Mouse (Mus musculus): ENCODE data around the gene Dip2c.

The Dip2c gene

DNA sequence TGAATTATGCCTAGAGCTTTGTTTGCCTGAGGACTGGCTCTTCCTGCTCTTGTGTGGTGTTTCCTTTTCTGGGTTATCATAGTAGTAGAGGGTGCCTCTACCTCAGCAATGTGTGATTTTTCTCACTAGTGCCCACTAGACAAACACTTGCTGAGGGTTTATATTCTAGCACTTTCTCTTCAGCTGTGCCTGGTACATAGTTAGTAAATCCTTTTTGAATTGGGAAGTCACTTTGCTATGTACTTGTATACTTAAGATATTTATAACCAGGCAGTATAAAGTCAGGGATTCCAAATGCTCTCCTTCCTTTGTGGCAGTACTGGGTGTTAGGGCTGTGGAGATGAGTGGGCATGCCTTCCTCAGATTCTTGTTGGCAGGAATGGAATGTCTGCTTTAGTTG lies 56.9 kb downstream of the Dip2c start:
- DNase-seq = no peak

DNA sequence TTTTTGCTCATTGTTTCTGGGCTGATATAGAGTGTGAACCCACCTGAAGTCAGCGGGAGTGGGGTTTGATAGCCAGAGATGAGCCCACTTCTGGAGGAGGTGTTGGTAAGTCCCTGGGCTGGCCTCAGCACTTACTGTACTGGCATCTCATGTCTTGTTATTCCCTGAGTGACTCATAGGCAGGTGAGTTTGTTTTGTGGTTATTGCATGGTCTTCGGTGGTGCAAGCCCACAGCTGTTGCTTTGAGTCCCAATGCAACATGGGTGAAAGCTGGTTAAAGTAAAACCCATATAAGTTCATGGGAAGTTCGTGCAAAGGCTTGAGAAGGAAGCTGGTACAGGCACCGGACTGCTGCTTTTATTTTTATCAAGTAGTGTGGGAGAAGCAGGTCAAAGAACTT lies 64.0 kb downstream of the Dip2c start:
- DNase-seq = no peak

DNA sequence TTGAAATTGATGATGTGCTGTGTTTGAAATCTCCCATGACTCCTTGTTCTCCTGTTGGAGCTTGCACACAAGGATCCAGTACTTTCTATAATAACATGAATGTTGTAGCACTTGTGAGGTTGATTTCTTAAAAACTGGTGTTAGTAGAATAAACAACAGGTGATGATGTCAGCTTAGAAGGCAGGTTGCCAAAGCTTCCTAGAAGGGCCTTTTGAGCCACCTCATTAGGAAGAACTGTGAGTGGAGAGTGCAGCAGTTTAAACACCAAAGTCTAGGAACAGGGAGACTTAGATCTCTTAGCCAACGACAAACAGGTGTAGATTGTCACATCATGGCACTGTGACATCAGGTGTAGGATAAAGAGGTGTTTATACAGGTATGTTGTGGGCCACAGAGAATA lies 66.4 kb downstream of the Dip2c start:
- DNase-seq = peak; percentile 31

DNA sequence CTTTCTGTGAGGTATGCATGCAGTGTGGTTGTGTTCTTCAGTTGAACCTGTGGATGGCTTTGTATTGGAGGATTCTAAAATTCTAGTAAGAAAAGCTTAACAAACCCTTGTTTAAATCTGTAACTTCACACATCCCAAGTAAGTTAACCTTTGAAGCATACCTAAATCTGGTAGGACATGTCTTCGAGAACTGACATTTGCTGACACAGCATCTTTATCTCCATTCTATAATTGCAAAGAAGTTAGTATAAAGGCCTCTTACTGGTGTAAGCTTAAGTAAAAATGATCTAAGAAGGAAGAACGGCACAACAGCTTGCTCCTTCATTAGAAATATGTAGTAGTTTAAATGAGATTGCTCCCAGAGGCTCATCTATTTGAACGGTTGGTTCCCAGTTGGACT lies 71.1 kb downstream of the Dip2c start:
- no peak for DNase-seq

DNA sequence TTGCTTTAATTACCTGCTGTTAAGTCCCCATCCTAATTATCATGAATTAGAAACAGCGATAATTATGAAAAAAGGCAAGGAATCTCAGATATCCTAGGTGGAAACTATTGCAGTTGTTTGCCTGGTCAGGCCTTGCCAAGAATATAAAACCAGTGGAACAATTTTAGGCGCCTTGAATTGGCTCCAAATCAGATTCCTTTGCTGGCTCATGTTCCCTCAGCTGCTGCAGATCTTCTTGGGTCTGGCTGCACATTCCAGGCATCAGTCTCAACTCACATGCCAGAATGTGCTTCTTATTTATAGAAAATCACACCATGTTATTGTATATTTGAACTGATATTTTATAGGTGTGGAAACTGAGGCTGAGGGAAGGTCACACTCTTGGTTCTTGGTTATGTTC lies 74.3 kb downstream of the Dip2c start:
- DNase-seq = peak; percentile 43

DNA sequence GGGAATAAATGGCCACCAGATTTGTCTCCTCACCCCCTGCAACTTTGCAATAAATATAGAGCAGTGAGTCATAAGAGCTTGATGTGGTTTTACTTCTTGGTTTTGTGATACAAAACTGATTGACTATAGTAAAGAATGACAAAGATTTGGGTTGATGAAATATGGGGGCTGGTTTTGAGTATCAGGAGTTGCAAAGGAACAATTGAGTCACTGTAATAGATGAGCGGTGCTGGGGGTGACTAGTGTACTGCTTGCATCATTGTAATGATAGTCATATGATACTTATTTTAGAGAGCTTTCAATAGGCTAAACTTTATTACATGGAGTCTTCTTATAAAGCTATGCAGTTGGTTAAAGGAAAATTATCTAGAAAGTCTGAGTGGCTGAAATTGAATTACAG lies 77.6 kb downstream of the Dip2c start:
- no peak for DNase-seq

DNA sequence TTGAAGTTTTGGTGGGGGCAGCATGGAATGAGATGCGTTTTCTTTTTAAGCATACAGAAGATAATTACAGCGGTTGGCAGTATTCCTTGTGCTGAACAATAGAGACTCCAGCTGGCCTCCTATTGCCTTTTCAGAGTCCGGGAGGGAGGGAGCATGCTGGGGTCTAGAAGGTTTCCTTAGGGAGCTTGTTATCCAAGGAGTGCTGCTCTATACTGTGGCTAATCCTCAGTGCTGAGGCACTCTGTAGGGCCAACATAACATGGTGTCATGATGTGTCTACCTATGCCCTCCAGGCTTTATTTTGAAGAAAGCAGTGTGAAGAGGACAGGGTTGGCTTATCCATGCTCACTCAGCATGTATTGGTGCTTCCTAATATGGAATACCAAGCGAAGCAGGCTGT lies 79.0 kb downstream of the Dip2c start:
- DNase-seq = no peak

DNA sequence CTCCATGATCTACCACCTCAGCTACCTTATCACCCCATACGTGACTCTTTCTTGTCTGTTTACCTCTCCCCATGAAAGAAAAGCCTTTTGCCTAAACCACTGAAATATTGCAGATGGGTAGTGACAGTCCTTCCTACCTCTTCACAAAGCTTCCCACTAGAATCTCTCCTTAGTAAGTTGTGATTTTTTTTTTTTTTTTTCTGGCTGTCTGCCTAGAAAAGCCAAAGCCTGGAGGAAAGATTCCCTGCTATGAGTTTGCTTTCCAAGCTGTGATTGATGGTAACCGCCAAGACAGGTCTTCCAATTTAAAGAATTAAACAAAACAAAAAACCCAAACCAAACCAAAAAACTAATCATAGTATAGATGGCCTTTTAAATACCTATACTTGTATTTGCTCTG lies 85.1 kb downstream of the Dip2c start:
- no peak for DNase-seq

DNA sequence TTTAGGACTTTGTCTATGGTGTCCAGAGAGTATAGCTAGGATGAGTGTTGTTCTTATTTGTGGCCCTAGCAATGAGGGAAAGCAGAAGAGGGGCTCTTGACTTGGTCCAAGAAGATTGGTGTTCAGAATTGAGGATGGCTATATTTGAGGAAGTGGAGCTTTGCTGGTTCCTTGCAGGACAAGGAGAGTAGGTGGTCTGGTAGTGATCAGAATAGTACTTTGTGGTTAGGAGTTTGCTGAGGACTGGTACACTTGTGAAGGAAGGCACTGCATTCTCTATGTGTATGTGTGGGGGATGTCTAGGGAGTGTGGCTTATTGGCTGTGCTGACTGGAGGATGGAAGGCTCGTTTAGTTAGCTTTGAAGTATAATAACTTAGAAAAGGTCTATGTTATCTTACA lies 95.1 kb downstream of the Dip2c start:
- DNase-seq = no peak

DNA sequence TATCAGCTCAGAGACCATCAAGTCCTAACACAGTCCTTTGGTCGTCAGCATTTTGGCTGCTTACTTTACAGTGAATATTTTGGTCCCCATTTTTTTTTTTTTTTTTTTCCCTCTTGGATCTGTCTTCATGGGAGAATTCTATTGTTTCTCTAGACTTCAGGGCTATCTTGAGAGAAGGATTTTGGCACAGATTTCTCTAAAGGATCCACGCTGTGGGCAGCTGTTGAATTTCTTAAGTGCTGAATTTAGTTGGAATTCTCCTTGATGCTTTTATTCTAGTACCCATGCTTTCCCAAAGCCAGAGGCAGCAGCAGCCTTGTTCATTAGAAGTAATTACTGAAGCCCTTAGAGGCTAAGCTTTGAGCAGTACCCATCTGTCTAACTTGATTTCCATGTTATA lies 100.8 kb downstream of the Dip2c start:
- no peak for DNase-seq

DNA sequence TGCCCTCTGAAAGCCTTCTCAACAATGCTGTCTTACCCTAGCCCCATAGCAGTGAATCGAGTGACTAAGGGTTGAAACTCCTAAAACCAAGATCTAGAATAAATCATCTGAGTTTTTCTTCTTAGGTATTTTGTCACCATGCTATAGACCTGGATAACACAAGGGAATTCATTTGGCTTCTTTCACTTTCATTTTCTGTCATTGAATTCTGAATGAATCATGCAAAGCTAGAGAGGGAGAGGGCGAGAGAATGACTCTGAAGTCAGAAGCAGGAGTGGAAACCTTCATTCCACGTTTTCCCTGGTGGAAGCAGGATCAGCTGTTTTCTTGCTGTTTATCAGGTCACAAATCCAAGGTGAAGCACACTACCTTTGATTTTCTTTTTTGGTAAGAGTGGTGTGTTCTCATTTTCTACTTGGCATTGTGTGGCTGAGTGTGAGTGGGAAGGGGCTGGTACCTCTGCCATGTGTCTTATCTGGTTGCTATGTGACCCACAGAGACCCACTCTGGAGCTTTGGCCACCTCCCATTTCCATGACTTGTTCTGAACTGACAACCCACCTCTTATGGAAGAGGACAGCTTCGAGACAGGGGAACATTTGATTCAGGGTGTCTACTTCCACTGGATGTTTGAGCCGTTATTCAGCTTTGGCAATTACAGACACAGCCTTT lies 104.5 kb downstream of the Dip2c start:
- no peak for DNase-seq

DNA sequence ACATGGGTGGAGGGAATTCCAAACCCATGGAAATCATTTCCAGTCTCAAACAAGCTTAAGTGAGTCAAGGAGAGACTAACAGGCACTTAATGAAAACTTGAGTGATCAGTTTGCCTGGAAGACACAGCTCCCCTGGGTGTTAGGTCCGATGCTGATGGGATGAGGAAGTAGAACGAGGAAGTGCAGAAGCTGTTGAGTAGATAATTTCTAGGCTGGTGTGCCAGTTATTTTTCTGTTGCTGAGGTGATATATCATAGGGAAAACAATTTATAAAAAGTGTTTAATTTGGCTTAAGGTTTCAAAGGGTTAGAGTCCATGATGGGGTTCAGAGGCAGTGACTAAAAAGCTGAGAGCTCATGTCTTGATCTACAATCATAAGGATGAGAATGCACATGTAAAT lies 111.7 kb downstream of the Dip2c start:
- DNase-seq = no peak

DNA sequence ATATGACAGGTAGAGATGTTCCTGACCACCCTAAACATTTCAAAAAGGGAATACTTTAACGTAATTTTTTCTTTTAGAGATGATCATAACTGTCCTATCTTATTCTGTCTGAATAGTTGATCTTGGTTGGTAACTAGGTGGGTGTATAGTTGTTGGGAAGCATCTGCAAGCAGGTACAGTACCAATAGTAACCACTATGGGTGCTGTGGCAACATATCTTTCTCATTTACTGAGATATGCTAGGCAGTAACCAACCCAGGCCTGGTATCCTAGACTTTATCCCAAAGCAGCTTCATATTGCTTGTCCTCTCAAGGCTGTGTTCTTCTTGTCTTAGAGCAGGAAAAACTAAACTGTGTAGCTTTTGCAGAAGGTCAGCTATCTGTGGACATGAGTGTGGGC lies 113.0 kb downstream of the Dip2c start:
- DNase-seq = no peak

DNA sequence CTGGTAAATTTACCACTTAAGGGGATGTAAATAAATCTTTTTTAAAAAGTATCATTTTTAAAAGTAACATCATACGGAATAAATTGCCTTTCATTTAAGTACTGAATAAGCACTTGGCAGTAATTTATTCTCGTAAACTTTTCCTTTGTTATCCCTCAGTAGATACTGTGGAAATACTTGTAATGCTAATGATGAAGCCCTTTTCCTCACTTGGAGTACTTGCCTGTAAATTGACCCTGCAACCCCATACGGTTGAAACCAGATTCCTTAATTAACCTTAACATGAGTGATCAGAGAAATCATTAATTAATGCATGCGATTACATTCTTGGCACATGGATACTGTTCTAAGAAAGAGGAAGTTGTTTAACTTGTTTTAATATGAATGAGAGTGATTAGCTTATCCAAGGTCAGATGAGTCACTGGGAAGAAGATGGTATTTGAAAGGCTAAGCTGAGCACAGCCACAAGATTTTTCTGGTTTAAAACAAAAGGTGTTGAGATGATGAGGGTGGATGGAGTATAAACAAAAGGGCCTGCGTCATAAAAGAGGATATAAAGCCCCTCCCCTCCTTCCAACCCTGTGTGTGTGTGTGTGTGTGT lies 114.0 kb downstream of the Dip2c start:
- no peak for DNase-seq

DNA sequence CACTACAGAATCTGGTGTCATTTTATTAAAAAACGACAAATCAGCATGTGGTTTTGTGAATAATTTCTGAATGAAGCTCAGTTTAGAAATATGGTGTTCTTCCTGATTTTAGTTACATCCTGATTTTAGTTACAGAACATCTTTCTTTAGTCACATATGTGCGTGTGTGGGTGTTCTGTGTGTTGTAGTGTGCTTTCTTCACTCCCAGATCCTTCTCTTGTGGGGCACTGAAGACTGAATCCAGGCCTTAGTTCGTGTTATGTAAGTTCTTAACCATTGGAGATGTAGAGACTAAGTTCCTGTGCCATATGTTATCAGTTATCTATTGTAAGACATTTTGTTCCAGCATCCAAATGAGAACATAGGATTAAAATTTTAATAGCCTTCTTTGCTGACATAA lies 117.1 kb downstream of the Dip2c start:
- no peak for DNase-seq

DNA sequence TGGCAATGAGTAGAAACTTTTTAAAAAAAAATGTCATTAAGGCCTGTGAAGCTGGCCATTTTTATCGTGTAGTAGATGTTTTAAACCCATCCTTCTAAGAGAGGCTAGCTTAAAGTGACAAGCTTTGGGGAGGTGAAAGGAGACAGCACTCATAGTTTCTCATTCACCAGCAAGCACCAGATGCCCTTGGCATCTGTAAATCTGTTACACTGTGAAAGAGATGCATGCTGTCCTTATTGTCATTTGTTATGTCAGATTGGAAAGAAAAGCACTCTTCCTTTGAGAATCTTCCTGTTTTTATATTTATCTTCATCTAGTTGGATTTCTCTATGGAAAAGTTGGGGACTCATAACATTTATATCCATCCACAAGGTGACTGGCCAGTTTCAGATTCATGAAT lies 119.0 kb downstream of the Dip2c start:
- DNase-seq = no peak

DNA sequence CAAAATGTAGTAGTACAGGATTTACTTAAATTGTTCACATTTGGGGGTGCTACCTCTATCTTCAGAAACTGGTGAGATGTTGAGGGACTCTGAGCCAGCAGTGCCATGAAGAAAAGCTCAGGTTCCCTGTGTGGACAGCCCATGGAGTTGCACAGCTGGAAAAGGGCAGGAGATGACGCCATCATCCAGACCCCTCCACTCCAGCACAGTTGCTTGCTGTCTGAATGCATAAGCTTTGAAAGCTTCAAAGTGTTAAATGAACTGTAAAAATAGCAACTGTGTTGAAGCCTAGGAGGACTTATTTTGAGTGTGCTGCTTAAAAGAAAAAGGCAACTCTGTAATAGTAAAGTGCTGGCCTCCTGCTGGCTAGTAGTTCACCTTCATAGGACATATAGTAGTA lies 122.5 kb downstream of the Dip2c start:
- DNase-seq = no peak

DNA sequence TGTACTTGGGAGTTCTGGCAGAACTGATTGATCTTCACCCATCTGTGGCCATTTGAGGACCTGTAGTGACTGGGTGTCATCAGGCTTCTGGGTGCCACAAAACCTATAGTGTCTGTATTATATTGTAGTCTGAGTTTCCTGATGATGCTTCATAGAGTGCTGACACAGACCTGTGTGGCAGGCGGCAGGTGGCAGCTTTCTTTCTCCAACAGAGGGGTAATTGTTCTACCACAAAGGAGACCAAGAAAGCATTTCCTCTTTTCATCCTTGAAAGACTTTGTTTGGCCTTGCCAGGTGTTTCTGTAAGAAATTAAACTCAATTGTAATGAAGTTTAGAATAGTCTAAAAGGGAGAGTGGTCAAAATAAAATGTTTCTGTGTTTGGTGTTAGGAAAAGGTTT lies 129.1 kb downstream of the Dip2c start:
- no peak for DNase-seq

DNA sequence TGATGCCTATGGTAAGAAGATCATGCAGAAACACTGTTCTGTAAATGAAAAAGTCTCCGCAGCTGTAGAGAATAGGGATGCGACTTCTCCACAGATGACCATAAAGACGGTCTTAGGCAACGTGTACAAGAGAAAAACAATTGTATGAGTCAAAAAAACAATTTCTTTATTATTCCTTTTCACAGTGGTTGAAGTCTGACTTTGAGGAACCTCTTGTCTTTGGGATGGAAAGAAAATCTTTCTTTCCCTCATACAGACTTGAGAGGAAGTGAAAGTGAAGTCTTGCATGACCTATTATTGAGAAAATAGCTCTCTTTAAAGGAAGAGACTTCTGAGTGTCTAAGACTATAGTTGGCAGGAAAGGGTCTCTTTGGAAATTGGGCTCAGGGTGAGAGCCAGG lies 132.7 kb downstream of the Dip2c start:
- no peak for DNase-seq

DNA sequence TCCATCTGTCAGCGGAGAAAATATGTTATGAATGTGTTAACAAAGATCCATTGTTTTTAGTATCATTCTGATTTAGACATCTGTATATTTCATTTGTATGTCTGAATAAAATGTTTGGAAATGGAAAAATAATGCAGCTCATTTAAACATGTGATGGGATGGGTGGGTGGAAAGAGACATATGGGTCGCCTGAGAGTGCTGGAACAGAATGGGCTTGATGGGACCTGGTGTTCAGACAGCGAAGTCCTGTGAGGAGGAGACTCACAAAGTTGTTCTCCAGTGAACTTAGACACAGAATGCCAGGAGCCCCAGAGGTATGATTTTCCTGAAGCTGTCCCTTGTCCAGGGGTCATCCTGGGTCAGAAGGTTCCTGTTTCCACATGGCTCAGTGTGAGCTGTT lies 142.1 kb downstream of the Dip2c start:
- no peak for DNase-seq

DNA sequence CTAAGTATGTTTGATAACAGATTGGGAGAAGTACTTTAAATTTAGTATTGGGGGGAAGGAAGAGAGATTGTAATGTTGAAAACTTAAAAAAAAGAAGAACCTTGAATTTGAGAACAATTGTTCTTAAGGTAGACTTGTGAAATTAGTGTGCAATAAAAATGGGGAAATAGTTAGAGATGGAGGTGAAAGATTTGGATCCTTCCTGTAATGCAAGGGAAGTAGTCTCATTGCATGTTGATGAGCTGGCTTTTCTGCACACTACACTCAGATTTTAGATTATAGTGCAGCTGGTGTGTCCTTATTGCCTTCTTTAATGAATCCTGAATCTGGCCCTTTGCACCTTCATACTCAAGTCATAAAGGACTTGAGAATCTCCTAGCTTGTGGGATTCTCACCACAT lies 142.9 kb downstream of the Dip2c start:
- no peak for DNase-seq

DNA sequence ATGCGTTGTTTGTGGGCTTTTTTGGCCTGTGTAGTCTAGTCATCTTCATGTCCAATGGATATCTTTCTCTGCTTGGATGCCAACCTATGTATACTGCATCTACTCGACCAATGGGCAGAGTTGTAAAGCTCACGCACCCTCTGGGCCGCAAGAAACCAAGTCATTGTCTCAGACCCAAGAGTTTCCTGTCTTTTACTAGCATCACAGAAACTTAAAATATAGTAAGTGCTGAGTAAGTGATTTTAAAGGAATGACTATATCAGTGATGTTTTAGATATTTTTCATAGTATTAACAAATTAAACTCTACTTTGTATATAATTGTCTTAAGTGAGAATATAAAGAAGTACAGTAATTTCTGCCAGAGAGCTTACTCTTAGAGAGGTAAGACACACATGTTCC lies 145.6 kb downstream of the Dip2c start:
- no peak for DNase-seq

DNA sequence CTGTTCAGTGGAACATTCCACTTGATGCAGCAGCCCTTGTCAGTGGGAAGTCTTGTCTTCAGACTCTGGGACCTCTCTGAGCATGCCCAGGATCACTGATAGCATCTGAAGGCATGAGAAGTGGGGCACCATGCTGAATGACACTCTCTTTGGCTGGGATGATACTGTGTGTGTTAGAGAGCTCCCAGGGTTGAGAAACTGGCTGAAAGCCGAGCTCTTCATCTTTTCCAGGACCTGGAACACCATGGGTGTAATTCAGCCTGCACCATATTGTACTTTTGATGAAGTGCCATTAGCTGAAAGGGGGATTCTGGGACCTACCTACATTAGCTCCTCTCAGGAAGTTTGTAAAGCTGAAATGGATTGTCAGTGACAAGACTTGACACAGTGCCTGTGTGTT lies 146.5 kb downstream of the Dip2c start:
- DNase-seq = no peak

DNA sequence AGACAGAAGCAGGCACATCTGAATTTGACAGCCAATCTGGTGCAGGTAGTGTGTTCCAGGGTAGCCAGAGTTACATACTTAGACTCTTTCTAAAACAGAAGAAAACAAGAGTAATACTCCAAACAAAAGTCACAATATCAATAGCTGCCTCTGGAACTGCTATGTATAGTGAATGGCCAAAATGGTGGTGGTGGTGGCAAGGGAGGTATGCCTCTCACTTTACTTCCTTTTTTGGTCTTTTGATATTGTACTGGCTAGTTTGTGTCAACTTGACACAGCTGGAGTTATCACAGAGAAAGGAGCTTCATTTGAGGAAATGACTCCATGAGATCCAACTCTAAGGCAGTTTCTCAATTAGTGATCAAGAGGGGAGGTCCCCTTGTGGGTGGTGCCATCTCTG lies 148.1 kb downstream of the Dip2c start:
- no peak for DNase-seq

DNA sequence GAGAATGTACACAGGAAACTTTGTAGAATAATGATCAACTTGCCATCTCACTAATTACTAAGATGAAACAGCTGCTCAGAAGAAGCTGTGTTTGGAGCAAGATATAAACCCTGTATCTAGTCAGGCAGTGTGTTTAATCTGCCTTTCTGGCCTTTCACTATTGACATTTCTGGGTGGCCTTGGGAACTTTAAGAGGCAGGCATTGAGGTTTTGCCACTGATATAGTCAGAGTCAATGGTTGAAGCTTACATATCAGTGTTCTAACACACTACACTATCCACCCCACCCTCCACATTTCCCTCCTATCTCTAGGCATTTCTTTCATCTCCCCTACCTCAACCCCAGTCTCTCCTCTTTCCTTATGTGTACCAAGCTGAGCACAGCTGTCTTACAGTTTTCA lies 149.9 kb downstream of the Dip2c start:
- DNase-seq = no peak
